Mouse (Mus musculus): ENCODE data around the gene 2210011C24Rik.

Gene 2210011C24Rik

GRCm38 (mm10) chr8:84011705-84012498, at the start of gene 2210011C24Rik:
2210011C24Rik (minus strand) TSS chr8:84012171.
- DNase-seq (ENCODE audit: low spot score in 2 of 2): no peak

GRCm38 (mm10) chr8:84060245-84060644, 48.3 kb upstream of the 2210011C24Rik start:
- no peak for DNase-seq (ENCODE audit: low spot score in 2 of 2)

- DNase-seq (ENCODE audit: low spot score in 2 of 2): no peak
Measured at GRCm38 (mm10) chr8:84059226-84059625, 47.3 kb upstream of the 2210011C24Rik start.

GRCm38 (mm10) chr8:84057827-84058226, 45.9 kb upstream of the 2210011C24Rik start:
- DNase-seq (ENCODE audit: low spot score in 2 of 2): no peak

- no peak for DNase-seq (ENCODE audit: low spot score in 2 of 2)
Measured at GRCm38 (mm10) chr8:84053229-84053628, 41.3 kb upstream of the 2210011C24Rik start.

- DNase-seq (ENCODE audit: low spot score in 2 of 2): no peak
Measured at GRCm38 (mm10) chr8:84052746-84053145, 40.8 kb upstream of the 2210011C24Rik start.

DNA sequence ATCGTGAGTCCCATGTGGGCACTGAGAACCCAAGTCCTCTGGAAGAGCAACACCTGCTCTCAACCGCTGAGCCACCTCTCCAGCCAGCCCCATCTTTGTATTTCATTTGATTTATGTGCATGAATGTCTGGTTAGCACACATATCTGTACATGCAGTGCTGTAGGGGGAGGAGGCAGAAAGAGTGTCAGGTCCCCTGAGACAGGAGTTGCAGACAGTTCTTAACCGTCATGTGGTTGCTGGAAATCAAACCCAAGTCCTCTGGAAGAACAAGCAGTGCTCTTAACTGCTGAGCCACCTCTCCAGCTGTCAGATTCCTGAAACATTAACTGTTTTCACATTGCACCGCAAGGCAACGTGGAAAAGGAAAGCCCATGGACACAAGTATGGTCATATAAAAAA, 36.2 kb upstream of the 2210011C24Rik start:
- no peak for DNase-seq (ENCODE audit: low spot score in 2 of 2)

GRCm38 (mm10) chr8:84046505-84046904, 34.5 kb upstream of the 2210011C24Rik start:
- no peak for DNase-seq (ENCODE audit: low spot score in 2 of 2)

GRCm38 (mm10) chr8:84044900-84045299, 32.9 kb upstream of the 2210011C24Rik start, which contains the start of gene Rln3:
Rln3 (minus strand) TSS chr8:84045000.
- no peak for DNase-seq (ENCODE audit: low spot score in 2 of 2)

DNA sequence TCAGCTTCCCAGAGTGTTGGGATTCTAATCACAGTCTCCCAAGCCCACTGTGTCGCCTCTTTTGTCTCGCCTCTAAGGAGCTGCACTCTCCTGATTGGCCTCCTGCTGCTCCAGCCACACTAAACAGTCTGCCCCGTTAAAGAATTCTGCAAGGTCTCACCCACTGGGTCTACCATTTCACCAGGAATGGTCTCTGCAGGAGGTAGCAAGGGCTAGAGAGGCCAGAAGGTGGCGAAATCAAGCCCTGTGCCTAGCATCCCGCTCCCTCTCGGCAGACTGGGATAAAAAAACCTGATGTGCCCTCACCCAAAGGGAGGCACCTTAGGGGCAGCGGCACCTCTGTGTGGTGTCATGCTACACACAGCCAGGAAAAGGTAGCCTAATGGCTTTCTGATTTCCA, 32.1 kb upstream of the 2210011C24Rik start:
- no peak for DNase-seq (ENCODE audit: low spot score in 2 of 2)

GRCm38 (mm10) chr8:84042948-84043342, 31.0 kb upstream of the 2210011C24Rik start:
- no peak for DNase-seq (ENCODE audit: low spot score in 2 of 2)

DNA sequence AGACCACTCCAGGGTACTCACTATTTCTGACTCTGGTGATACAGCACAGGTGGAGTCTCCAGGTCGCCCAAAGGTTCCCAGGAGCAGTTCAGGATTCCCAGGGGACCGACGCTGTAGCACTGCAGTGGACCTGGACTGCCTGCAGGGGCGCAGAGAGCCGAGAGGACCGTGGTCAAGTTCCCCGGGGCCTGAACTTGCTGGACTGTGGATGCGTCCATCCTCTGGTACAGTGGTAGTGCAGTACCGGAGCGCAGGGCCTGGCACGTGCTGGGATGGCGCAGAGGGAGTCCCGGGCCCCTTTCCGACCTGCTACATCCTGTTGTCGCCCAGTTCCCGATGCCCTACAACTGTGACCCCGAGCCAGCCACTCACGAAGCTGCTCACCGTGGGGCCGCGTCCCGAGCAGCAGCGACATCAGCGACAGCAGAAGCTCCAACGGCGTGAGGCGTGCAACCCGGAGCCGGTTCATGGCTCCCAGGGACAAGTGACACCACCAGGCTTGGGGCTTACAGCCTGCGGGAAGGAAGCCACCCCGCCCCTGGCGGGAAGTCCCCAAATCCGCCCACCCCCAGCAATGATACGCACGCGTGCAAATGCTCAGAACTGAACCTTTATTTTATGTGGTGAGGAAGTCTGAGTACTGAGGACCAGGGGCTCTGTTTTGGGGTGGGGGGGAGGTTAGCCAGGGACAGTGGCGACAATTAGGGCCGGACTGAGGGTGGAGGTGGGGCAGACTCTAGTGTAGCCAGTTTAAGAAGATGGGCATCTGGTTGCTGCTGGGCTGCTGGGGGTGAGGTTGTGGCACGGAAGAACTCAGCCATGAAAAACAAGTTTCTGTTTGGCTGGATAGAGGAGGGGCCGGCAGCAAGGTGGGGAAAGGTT, 30.3 kb upstream of the 2210011C24Rik start, which contains the start of gene Il27ra:
TSS of gene Il27ra (minus strand) at position 524 of the 882 bp plus-strand sequence.
- DNase-seq (ENCODE audit: low spot score in 2 of 2): peak; percentile 49 to 76

GRCm38 (mm10) chr8:84039050-84039449, 27.1 kb upstream of the 2210011C24Rik start:
- DNase-seq (ENCODE audit: low spot score in 2 of 2): peak; percentile 57 to 76

DNA sequence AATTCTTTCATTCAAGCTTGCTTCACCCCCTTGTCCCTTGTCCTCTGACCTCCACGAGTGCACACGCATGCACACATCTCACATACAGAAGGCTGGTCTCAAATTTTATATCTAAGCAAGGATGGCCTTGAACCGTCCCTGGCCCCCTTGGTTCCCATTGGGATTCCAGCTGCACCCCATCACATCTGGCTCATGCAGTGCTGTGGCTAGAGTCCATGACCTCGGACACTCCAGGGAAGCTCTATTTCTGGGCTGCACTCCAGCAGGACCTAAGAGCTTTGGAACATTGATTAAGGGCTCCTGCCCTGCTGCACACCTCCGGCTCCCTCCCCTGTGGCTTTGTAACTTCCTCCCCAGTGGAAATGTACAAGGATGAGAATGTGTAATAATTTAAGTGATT, 26.0 kb upstream of the 2210011C24Rik start:
- DNase-seq (ENCODE audit: low spot score in 2 of 2): peak in 1 of 2 experiments; percentile 60

DNA sequence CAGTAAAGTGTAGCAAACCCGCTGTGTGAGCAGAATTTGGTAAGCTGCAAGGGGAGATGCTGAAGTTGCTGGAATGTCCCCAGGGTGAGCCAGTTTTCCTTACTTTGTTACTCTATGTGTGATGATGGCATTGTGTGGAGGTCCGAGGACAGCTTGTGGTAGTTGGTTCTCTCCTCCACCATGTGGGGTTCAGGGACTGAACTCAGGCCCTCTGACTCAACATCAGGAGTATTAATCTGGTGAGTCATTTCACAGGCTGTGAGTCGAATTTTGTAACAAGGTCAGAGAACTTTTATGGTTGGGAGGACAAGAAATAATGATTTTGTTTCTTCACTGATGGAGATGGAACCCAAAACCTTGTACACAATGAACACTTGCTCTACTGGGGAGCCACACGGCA, 20.8 kb upstream of the 2210011C24Rik start:
- no peak for DNase-seq (ENCODE audit: low spot score in 2 of 2)

DNA sequence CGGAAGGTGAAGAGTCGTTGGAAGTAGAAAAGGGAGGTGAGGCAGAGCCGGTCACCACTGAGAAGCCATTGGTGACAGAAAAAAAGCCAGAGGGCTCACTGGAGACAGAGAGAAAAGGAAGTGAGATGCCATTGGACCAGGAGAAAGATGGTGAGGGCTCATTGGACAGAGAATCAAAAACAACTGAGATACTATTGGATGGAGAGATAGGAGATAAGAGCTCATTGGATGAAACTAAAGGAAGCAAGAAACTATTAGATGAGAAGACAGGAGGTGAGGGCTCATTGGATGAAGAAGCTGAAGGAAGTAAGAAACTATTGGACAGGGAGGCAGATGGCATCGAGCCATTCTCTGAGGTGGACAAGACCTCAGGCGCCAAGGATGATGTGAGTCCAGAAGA, 17.3 kb upstream of the 2210011C24Rik start:
- no peak for DNase-seq (ENCODE audit: low spot score in 2 of 2)

- no peak for DNase-seq (ENCODE audit: low spot score in 2 of 2)
Measured at GRCm38 (mm10) chr8:84027449-84027848, 15.5 kb upstream of the 2210011C24Rik start.

- DNase-seq (ENCODE audit: low spot score in 2 of 2): peak in 1 of 2 experiments; percentile 63
Measured at GRCm38 (mm10) chr8:84025863-84026262, 13.9 kb upstream of the 2210011C24Rik start.

GRCm38 (mm10) chr8:84024171-84024570, 12.2 kb upstream of the 2210011C24Rik start:
- DNase-seq (ENCODE audit: low spot score in 2 of 2): no peak

DNA sequence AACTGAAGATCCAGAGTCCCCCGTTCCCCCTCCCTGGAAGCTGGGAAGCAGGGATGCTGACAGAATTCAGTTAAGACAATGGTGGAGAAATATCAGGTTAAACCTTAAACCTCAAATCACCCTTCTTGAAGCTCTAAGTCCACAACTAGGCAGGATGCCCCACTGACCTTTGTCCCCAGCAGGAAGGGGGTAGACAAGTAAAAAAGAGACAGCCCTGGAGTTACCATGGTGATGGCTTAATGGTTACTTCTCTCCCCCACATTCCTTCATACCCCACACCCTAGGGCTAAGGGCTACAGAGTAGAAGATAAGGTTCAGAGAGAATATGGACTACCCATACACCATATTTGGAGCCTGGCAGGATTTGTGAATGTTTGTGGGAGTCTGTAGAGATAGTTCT, 11.7 kb upstream of the 2210011C24Rik start:
- no peak for DNase-seq (ENCODE audit: low spot score in 2 of 2)

DNA sequence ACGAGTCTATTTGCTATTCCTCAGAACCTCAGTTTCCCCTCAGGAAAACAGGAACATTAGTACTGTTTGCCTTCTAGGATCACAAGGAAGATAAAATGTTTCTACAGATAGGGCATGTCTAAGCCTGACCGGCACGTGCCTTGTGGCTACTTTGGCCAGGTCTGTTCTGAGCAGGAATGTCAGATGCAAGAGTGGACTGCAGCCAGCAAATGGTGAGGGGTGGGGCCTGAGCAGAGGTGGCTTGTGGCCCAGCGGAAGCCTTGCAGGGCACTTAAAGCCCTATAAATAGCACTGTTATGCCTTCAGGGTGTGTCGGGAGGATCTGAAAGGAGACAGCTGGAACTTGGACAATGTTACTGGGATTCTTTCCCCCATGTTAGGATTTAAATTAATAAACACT, 11.1 kb upstream of the 2210011C24Rik start:
- DNase-seq (ENCODE audit: low spot score in 2 of 2): no peak

- DNase-seq (ENCODE audit: low spot score in 2 of 2): no peak
Measured at GRCm38 (mm10) chr8:84021569-84021968, 9.6 kb upstream of the 2210011C24Rik start.
